Mouse (Mus musculus): ENCODE results near the gene Gm28374.

DNA sequence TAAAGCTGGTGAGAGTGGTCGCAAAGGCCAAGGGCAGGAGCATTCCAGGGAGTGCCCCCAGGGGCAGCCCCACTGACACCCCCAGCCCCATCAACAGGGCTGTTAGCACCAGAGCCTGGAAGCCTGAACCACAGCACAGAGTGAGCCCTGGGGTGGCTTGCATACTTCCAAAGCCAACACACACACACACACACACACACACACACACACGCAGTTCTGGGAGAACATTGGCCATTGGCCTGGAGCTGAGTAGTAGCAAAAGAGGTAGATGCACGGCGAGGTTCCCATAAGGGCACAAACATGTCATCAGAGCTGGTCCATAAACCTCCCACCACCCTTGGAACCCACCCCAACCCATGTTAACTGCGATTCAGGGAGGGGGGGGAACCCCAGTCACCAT, 15.5 kb downstream of the Gm28374 start:
- TF ChIP-seq CTCF (IDR thresholded peaks at IDR 0.05; ENCODE audit: low read depth) (no peak), EP300 (IDR thresholded peaks at IDR 0.05; ENCODE audit: low read depth) (no peak)
